Mouse (Mus musculus) heart, embryonic 11.5 days (tissue): ENCODE results near the gene Enam. TPM values are rescaled to one million over a fixed set of nuclear protein-coding genes. Genes with fewer than 3 reads are reported as not detected.
"Not testable (repeated sequence)": the region's sequence is repeated elsewhere in the genome, so short reads cannot be mapped to it uniquely, and the experiment has no call there.

Source experiments
- ATAC-seq: fragments of 200-750 bp; cut with Nextera tagmentation; replicated peaks from 2 replicates; pipeline ENCODE4 v1.8.0; 2017; ENCODE audit warnings: moderate library complexity; ENCODE audit not compliant: insufficient number of reproducible peaks, low FRiP score, low TSS enrichment
- H3K27ac ChIP-seq: fragments of 300-500 bp; sonication (generic); 2 replicates; pipeline ENCODE4 v1.5.1; 2014; ENCODE audit warnings: mild to moderate bottlenecking, low read depth, low read length
- H3K27me3 ChIP-seq: fragments of 300-500 bp; sonication (generic); 2 replicates; pipeline ENCODE4 v1.6.1; 2014; ENCODE audit warnings: mild to moderate bottlenecking, low read length, mixed read lengths; ENCODE audit not compliant: control insufficient read depth, insufficient read depth
- H3K36me3 ChIP-seq: fragments of 300-500 bp; sonication (generic); 2 replicates; pipeline ENCODE4 v1.6.1; 2014; ENCODE audit warnings: mild to moderate bottlenecking, low read length, moderate library complexity, mixed read lengths; ENCODE audit not compliant: control insufficient read depth, insufficient read depth
- H3K4me1 ChIP-seq: fragments of 300-500 bp; sonication (generic); 2 replicates; pipeline ENCODE4 v1.6.1; 2014; ENCODE audit warnings: low read length; ENCODE audit not compliant: control insufficient read depth, insufficient read depth
- H3K4me2 ChIP-seq: fragments of 300-500 bp; sonication (generic); 2 replicates; pipeline ENCODE4 v1.6.1; 2014; ENCODE audit warnings: mild to moderate bottlenecking, moderate library complexity
- H3K4me3 ChIP-seq: fragments of 300-500 bp; sonication (generic); 2 replicates; pipeline ENCODE4 v1.5.1; 2014; ENCODE audit warnings: low read depth, low read length
- H3K9ac ChIP-seq: fragments of 300-500 bp; sonication (generic); 2 replicates; pipeline ENCODE4 v1.6.1; 2014; ENCODE audit warnings: mild to moderate bottlenecking, low read depth, low read length, moderate library complexity
- H3K9me3 ChIP-seq: fragments of 300-500 bp; sonication (generic); replicated peaks from 2 replicates; pipeline ENCODE4 v1.6.1; 2016; ENCODE audit warnings: low read length; ENCODE audit not compliant: control insufficient read depth
- WGBS: fragments of 180-500 bp; shearing (Covaris S2); extraction: QIAGEN DNeasy Blood & Tissue Kit; methylation state at CpG from one replicate; pipeline ENCODE4 v1.1.7; 2014; ENCODE audit not compliant: insufficient replicate concordance; 5-methylcytosine and 5-hydroxymethylcytosine counted together
- polyA plus RNA-seq: library from polyadenylated mRNA; unstranded; fragments of >200 nt; fragmentation: Nextera tagmentation; extraction: Ambion mirVana; gene quantifications from 2 replicates; pipeline ENCODE4 v1.2.1, GENCODE M21; 2014

Enam gene
- polyA plus RNA-seq, 1 experiment from 2014 or later: not detected

DNA sequence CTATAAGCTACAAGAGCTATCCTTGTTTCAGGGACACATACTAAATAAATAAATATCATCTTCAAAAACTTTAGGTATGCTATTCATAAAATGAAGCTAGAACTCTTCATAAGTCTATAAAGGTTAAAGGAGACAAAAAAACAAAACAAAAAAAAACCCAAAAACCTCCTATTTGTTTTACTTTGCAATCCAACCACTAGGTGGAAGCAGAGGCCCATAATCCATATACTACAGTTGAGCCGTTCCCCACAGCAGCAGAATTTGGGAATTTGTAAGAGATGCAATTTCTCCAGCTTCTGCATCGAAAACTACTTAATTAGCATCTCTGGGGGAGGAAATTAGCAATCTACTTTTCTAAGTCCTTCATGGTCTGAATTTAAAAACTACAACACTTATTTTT, 31.5 kb downstream of the Enam start:
- WGBS: 5% methylated on average over 2 of the region's 2 CpGs
- Histone ChIP-seq H3K4me2 (no peak overlapping the region), H3K36me3 (no peaks in the 10 kb centered on the region), H3K9me3 (no peaks in the 10 kb centered on the region), H3K9ac (no peak overlapping the region), H3K27ac (no peak overlapping the region), H3K27me3 (no peaks in the 10 kb centered on the region), H3K4me3 (no peak overlapping the region), H3K4me1 (no peaks in the 10 kb centered on the region)
- ATAC-seq: no peak

DNA sequence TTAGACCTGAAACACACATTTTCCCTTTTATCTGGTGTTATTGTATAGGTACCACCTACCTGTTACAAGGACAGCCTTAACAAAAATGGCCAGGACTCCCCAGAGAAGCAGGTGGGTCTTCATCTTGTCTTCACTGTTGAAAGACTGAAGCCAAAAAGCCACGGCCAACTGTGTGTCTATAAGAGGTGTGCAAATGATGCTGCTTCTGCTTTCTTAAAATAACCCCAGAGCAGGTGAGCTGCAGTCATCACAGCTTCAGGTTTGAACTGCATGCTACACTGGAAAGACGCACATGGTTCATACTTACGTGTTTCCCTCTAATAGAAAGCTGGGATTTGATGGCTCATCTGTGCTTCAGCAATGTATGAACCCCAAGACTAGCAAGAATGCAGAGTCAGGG, 39.9 kb downstream of the Enam start, which contains the start of gene Jchain:
Gene Jchain (minus strand): TSS at position 235 of the 400 bp plus-strand sequence.
- 0 out of 2 replicates have a peak, but pooled peaks cover under 1% of the 10 kb centered on the region for H3K4me1 ChIP-seq
- no peaks in the 10 kb centered on the region for H3K27me3 ChIP-seq
- H3K4me3 ChIP-seq: no peak within 1 kb of the TSS
- 77% methylated on average over 3 of the region's 3 CpGs for WGBS
- ATAC-seq: no peak
- no peaks in the 10 kb centered on the region for H3K9me3 ChIP-seq
- no peak within 1 kb of the TSS for H3K9ac ChIP-seq
- H3K36me3 ChIP-seq: no peaks in the 10 kb centered on the region
- no peak within 1 kb of the TSS for H3K27ac ChIP-seq
- no peak within 1 kb of the TSS for H3K4me2 ChIP-seq

DNA sequence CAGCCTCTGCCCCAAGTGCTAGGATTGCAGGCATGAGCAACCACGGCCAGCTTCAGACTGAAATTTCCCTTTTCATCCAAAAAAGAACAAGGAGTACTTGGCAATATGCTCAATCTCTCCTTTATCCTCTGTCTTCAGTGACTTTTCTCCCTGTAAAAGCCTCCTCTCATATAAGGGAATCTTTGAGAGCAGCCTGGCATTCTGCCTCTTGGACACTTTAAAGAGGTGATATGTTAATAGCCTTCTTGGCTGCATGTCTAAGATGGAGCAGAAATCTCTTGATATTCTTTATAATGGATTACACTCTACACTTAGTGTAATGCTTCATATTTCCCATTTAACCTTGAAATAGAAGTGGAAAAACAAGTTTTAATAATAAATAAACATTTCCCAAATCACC, 43.1 kb downstream of the Enam start:
- H3K4me3 ChIP-seq: no peak overlapping the region
- no peaks in the 10 kb centered on the region for H3K27me3 ChIP-seq
- WGBS: 59% methylated on average over 1 of the region's 1 CpGs
- ATAC-seq: no peak
- H3K4me1 ChIP-seq: peaks cover 6% of the 10 kb centered on the region; the same call in 1 of the 2 replicates
- no peak overlapping the region for H3K9ac ChIP-seq
- H3K27ac ChIP-seq: no peak overlapping the region
- no peaks in the 10 kb centered on the region for H3K9me3 ChIP-seq
- no peaks in the 10 kb centered on the region for H3K36me3 ChIP-seq
- no peak overlapping the region for H3K4me2 ChIP-seq

DNA sequence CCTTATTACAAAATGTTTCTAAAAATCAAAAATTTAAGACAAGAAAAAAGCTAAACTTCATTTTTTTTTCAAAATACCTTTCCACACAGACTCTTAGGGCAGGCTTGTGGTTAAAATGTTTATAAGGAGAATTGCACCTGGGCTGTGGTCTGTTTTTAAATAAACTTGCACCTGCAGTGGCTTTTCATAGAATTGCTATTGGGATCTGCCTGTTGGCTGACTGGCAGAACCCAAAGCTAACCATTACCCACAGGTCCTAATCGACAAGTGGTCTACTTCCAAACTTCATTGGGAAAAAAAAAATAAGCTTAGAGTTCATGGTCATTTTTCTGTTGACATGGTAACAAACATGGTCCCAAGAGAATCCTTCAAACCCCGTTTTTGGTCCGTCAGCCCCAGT, 46.9 kb downstream of the Enam start:
- no peaks in the 10 kb centered on the region for H3K27me3 ChIP-seq
- no peak for ATAC-seq
- no peak overlapping the region for H3K9ac ChIP-seq
- WGBS: 70% methylated on average over 3 of the region's 3 CpGs
- H3K27ac ChIP-seq: no peak overlapping the region
- H3K4me2 ChIP-seq: no peak overlapping the region
- no peaks in the 10 kb centered on the region for H3K36me3 ChIP-seq
- no peak overlapping the region for H3K4me3 ChIP-seq
- no peaks in the 10 kb centered on the region for H3K9me3 ChIP-seq
- H3K4me1 ChIP-seq: peaks cover 6% of the 10 kb centered on the region; the same call in 1 of the 2 replicates

DNA sequence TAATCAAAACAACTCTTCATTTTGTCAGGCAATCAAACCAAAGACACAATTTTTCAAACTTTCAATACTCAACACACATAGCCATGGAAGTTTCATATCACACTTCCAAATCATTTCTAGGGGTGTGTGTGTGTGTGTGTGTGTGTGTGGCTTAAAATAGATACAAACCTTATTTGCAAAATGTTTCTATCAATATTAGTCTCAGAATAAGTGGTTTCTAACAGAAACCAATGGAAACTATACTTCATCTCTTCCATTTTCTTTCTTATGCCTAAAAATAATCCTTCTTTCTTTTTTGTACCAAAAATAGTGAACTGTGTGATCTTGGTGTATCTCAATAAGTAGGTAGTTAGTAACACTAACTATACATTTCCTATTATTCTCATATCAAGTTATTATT, 53.1 kb downstream of the Enam start:
- Histone ChIP-seq H3K4me1 (no peaks in the 10 kb centered on the region), H3K9ac (no peak overlapping the region), H3K9me3 (no peaks in the 10 kb centered on the region), H3K4me3 (no peak overlapping the region), H3K27me3 (no peaks in the 10 kb centered on the region), H3K36me3 (no peaks in the 10 kb centered on the region), H3K27ac (no peak overlapping the region), H3K4me2 (no peak overlapping the region)
- no peak for ATAC-seq

DNA sequence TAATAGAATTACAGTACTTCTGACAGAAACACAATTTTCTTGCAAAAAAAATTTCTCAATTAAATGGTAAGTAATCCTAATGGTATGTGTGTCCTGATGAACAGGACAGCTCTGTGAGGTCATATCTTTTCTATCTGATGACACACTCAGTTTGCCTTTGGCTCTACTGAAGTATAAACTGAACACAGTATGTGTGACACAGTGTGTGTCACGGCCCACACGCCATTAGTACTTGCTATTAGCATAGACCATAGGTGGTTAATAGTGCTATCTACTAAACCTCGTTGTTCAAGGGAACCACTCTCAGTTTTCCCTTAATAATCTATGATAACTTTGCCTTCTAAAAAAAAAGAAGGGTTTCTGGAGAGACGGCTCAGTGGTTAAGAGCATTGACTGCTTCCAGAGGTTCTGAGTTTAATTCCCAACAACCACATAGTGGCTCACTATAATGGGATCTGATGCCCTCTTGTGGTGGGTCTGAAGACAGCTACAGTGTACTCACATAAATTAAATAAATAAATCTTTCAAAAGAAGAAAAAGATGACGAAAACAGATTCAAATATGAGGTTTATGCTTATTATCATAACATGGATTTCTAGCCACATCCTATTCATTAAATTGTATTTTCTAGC, 55.0 kb downstream of the Enam start:
- Histone ChIP-seq H3K4me1 (no peaks in the 10 kb centered on the region), H3K36me3 (no peaks in the 10 kb centered on the region), H3K27me3 (no peaks in the 10 kb centered on the region), H3K9ac (no peak overlapping the region), H3K4me2 (no peak overlapping the region), H3K4me3 (no peak overlapping the region), H3K27ac (no peak overlapping the region), H3K9me3 (no peaks in the 10 kb centered on the region)
- ATAC-seq: no peak
- 59% methylated on average over 5 of the region's 5 CpGs for WGBS

DNA sequence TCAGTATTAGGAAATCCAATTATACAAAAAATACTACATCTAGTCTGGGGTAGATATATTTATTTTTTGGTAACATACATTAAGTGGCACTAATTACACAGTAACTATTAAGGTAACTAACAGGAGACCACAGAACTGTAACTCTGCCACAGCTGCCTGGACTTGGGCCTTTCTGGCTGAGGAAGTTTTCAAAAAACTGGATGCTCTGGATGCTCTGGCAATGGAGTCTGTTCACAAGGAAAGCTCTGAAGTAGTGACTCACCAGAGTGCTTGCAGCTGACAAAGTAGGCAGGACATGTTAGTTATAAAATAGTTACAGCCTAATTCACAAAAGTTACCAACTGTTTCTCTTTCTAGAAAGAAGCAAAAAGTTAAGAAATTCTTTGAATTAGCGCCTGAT, 56.6 kb downstream of the Enam start:
- H3K4me2 ChIP-seq, H3K4me3 ChIP-seq, ATAC-seq, H3K4me1 ChIP-seq, H3K27me3 ChIP-seq, H3K36me3 ChIP-seq, H3K9ac ChIP-seq, H3K9me3 ChIP-seq, H3K27ac ChIP-seq: not testable (repeated sequence)
- WGBS: 83% methylated on average over 1 of the region's 1 CpGs

DNA sequence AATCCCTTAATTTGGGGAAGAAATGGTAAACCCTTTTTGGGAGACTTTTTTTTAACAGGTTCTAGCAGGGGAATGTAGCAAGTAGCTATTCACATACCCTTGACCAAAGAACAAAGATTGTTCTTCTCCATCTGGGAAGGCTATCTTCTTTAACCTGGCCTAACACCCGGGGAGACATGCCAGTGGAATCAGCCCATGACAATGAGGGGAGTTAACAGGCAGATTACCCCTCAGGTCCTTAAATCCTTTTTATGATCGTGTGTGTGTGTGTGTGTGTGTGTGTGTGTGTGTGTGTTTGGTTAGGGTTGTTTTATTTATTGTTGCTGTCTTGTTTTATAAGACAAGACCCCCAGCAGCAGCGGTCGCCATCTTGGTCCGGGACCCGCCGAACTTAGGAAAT, 57.8 kb downstream of the Enam start:
- H3K36me3 ChIP-seq: no peaks in the 10 kb centered on the region

More for the DNA sequence above, 57.8 kb downstream of the Enam start:
- Histone ChIP-seq H3K27me3 (no peaks in the 10 kb centered on the region), H3K9me3 (no peaks in the 10 kb centered on the region), H3K9ac (no peak overlapping the region), H3K27ac (no peak overlapping the region), H3K4me2 (no peak overlapping the region), H3K4me3 (no peak overlapping the region), H3K4me1 (no peaks in the 10 kb centered on the region)
- ATAC-seq: no peak
- 83% methylated on average over 7 of the region's 7 CpGs for WGBS
